In the genomic region with DNA sequence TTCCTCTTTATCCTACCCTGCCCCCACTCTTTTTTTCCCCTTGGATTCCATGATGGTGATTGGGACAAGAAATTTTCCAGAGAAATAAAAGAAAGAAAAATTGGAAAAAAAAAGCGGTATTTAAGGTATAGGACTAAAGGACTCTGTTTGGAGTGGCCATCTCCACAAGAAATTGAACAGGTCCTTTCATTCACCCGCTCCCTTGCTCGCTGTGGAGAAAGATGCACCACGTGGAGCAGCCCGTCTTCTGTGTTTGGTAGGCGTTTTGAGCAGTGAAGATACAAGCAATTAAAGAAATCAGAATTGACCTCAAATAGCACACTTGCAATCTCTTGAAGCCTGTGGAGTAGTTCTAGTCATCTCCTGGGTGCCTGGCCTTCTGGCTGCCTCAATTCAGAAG, we compare ENCODE assay signal across 14 mouse cellular contexts.
DNase-seq lines count a peak whose midpoint lies in the region; ATAC-seq and TF ChIP-seq lines count a peak whose summit lies in the region.
"Had no signal": no experiment of that assay in that cellular context is flagged by ENCODE, and none has a peak within 500 bp of the region (broad histone marks: within the 10 kb centered on the region; RNA-seq: fewer than 3 reads in every experiment).

No protein-coding gene starts in this region.

- H3K4me1 ChIP-seq in heart, embryonic 14.5 days (ENCODE audit: control insufficient read depth in 2 of 2, insufficient read depth in 2 of 2, low read length in 2 of 2), result no peaks in the 10 kb centered on the region
- no peaks in the 10 kb centered on the region; the same call in 1 of the 2 replicates for H3K4me1 ChIP-seq in forebrain, embryonic 14.5 days (ENCODE audit: control insufficient read depth, insufficient read depth, low read length)
- no peaks in the 10 kb centered on the region for H3K4me1 ChIP-seq in hindbrain, postnatal 0 days (ENCODE audit: insufficient read depth, low read length)
- peaks cover 5% of the 10 kb centered on the region; the same call in 1 of the 2 replicates for H3K4me1 ChIP-seq in neural tube, embryonic 12.5 days

- no peak overlapping the region for H3K4me3 ChIP-seq in heart, embryonic 14.5 days (ENCODE audit: control insufficient read depth in 1 of 2, insufficient read depth in 1 of 2, low read depth in 1 of 2, low read length in 2 of 2)
- H3K4me3 ChIP-seq in forebrain, embryonic 14.5 days (ENCODE audit: low read depth, low read length), result no peak overlapping the region
- H3K4me3 ChIP-seq in hindbrain, postnatal 0 days (ENCODE audit: low read length), result no peak overlapping the region
- H3K4me3 ChIP-seq in neural tube, embryonic 12.5 days, result no peak overlapping the region

- no peak for TF ChIP-seq CTCF in hindbrain, postnatal 0 days (IDR thresholded peaks at IDR 0.05; ENCODE audit: low read depth)

- H3K27ac ChIP-seq in heart, embryonic 14.5 days (replicated peaks in 1 of 2; ENCODE audit: control insufficient read depth in 1 of 2, insufficient read depth in 1 of 2, low read depth in 2 of 2, low read length in 2 of 2), result no peak overlapping the region
- H3K27ac ChIP-seq in forebrain, embryonic 14.5 days (ENCODE audit: low read depth, low read length), result no peak overlapping the region
- no peak overlapping the region for H3K27ac ChIP-seq in hindbrain, postnatal 0 days
- no peak overlapping the region for H3K27ac ChIP-seq in neural tube, embryonic 12.5 days

- H3K4me2 ChIP-seq in heart, embryonic 14.5 days (ENCODE audit: low read length), result peak overlapping the region; percentile 58
- H3K4me2 ChIP-seq in forebrain, embryonic 14.5 days (ENCODE audit: low read length), result peak overlapping the region; percentile 42
- H3K4me2 ChIP-seq in hindbrain, postnatal 0 days (ENCODE audit: low read depth, low read length), result peak overlapping the region; percentile 49
- peak overlapping the region; percentile 43 for H3K4me2 ChIP-seq in neural tube, embryonic 12.5 days (replicated peaks)

- no peaks in the 10 kb centered on the region for H3K36me3 ChIP-seq in heart, embryonic 14.5 days (ENCODE audit: control insufficient read depth, insufficient read depth, low read length)
- no peaks in the 10 kb centered on the region for H3K36me3 ChIP-seq in forebrain, embryonic 14.5 days (ENCODE audit: control insufficient read depth, insufficient read depth, low read length)
- H3K36me3 ChIP-seq in hindbrain, postnatal 0 days (ENCODE audit: insufficient read depth, low read length), result no peaks in the 10 kb centered on the region
- no peaks in the 10 kb centered on the region for H3K36me3 ChIP-seq in neural tube, embryonic 12.5 days

- no peaks in the 10 kb centered on the region for H3K27me3 ChIP-seq in heart, embryonic 14.5 days (ENCODE audit: control insufficient read depth, insufficient read depth, low read length)
- H3K27me3 ChIP-seq in forebrain, embryonic 14.5 days (replicated peaks; ENCODE audit: control insufficient read depth, insufficient read depth, low read length), result no peaks in the 10 kb centered on the region
- H3K27me3 ChIP-seq in hindbrain, postnatal 0 days (ENCODE audit: insufficient read depth, low read length), result no peaks in the 10 kb centered on the region
- no peaks in the 10 kb centered on the region for H3K27me3 ChIP-seq in neural tube, embryonic 12.5 days (replicated peaks)

- no peak for DNase-seq in heart, adult 18-20 months
- DNase-seq in forebrain, embryonic 14.5 days (ENCODE audit: low spot score), result no peak
- DNase-seq in hindbrain, postnatal 0 days (ENCODE audit: low spot score), result no peak
- no peak for DNase-seq in c-Kit-positive CD71-positive TER-119-positive erythroid progenitor cells, embryonic 14.5 days (ENCODE audit: low spot score)
- no peak for DNase-seq in thymus, postnatal 4 days
- DNase-seq in lung, postnatal 25 days (ENCODE audit: low spot score), result no peak
- DNase-seq: cerebellum, adult 11 months; heart, adult 11 months; kidney, postnatal 25 days; lung, postnatal 4 days; thymus, adult 2 months had no signal

- ATAC-seq in heart, embryonic 14.5 days (ENCODE audit: insufficient number of reproducible peaks, insufficient read depth, low FRiP score, low read depth), result no peak
- ATAC-seq in forebrain, embryonic 14.5 days, result no peak
- ATAC-seq in hindbrain, postnatal 0 days, result no peak
- peak; percentile 19; the same call in 1 of the 2 replicates for ATAC-seq in neural tube, embryonic 12.5 days (ENCODE audit: low FRiP score, low read depth)
- ATAC-seq: liver, postnatal 0 days had no signal

- H3K9me3 ChIP-seq in heart, embryonic 14.5 days (ENCODE audit: control insufficient read depth, low read length), result no peaks in the 10 kb centered on the region
- no peaks in the 10 kb centered on the region for H3K9me3 ChIP-seq in forebrain, embryonic 14.5 days (replicated peaks; ENCODE audit: control insufficient read depth, low read length)
- H3K9me3 ChIP-seq in hindbrain, postnatal 0 days (ENCODE audit: low read length), result no peaks in the 10 kb centered on the region
- no peaks in the 10 kb centered on the region for H3K9me3 ChIP-seq in neural tube, embryonic 12.5 days

- no peak overlapping the region for H3K9ac ChIP-seq in heart, embryonic 14.5 days (ENCODE audit: low read length)
- no peak overlapping the region for H3K9ac ChIP-seq in forebrain, embryonic 14.5 days (ENCODE audit: low read length)
- H3K9ac ChIP-seq in hindbrain, postnatal 0 days (replicated peaks; ENCODE audit: low read length), result no peak overlapping the region
- no peak overlapping the region for H3K9ac ChIP-seq in neural tube, embryonic 12.5 days
- H3K9ac ChIP-seq: liver, postnatal 0 days had no signal

- WGBS in heart, embryonic 14.5 days, result 27% methylated on average over 6 of the region's 6 CpGs
- 43% methylated on average over 6 of the region's 6 CpGs for WGBS in forebrain, embryonic 14.5 days
- WGBS in hindbrain, postnatal 0 days, result 41% methylated on average over 6 of the region's 6 CpGs
- WGBS in neural tube, embryonic 12.5 days, result 20% methylated on average over 6 of the region's 6 CpGs
